Mouse (Mus musculus) stomach, postnatal 0 days (tissue): Measurements from ENCODE around the gene Grb10.

Experiments used
- CTCF ChIP-seq: IDR thresholded peaks from 2 replicates; pipeline ENCODE4 v1.5.1; 2016; ENCODE audit warnings: antibody characterized with exemption, low read depth, mild to moderate bottlenecking, moderate library complexity
- EP300 ChIP-seq: optimal IDR thresholded peaks from 2 replicates; pipeline ENCODE3; 2016; ENCODE audit warnings: antibody characterized with exemption

GRCm38 (mm10) chr11:12079231-12079630, 40.7 kb upstream of the Grb10 start:
- TF ChIP-seq CTCF (no peak), EP300 (no peak)
